Mouse (Mus musculus): ENCODE measurements at regions not wholly inside any gene's neighbourhood (a gene's known extent, or its start where the extent isn't known, plus 50 kb on each side); places are given as distances from the start of the nearest gene placed in this dataset.

- no peak for DNase-seq (ENCODE audit: low read depth, low spot score)
Observed at GRCm38 (mm10) chr11:18581997-18582780, 436.6 kb downstream of the Meis1 start.

DNA sequence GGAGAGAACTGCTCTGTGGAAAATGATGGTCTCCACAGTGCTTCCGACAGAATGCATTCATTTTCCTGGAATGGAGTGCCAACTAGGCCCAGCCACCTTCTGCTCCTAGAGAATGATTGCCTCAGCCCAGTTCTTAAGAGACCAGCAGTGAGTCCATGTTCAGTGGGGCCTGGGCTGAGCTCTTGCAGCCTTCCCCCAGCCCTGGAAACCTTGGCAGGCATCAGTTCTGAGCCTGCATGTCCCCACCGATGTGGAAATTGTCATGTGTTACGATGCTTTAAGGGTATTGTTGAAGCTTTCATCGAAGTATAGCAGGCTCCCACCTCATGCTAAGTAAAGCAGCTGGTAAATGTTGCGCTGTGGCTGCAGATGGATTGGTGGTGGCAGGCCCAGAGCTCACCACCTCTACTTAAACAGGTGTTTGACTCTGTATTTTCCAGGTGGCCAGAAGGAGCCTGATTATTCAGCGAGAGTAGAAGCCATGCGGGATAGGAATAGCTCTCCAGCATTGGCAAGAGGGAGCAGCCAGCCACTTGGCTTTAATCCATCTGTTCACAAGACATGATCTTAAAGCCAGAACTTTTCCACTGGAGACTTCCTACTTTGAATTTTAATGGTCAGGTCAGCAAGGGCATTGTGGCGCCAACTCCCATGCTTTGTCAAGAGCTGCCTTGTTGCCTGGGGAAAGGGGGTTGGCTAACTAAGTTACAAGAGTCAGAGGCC is 437.5 kb downstream of the Meis1 start:
- DNase-seq (ENCODE audit: low read depth, low spot score) = no peak

DNA sequence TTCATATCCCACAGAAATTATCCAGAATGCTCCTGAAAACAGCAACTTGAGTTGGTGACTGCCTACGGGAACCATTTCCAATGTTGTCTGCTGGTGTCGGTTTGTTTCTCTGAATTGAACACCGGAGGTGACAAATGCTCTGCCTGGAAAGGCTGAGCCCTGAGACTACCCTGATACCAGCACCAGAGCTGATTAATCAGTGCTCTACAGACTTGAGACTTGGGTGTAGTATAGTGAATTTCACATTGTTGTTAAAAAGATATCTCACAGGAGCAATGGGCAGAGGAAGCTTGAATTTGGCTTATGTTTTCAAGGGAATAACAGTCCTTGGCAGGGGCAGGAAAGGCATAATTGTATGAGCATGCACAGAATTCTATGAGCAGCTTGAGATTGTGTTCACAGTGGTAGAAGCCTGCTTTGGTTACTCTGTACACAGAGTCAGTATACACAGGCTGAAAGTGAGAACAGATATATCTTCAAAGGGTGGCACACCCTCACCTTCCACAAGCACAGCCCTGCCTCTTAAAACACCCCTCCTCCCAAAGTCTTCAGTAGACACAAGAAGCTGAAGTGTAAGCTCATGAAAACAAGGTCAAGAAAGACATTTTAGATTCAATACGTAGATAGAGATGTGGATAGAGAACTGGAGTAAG is 447.1 kb downstream of the Meis1 start:
- DNase-seq (ENCODE audit: low read depth, low spot score) = no peak

- DNase-seq (ENCODE audit: low read depth, low spot score) = no peak
Observed at GRCm38 (mm10) chr11:18563011-18563410, 455.8 kb downstream of the Meis1 start.

DNA sequence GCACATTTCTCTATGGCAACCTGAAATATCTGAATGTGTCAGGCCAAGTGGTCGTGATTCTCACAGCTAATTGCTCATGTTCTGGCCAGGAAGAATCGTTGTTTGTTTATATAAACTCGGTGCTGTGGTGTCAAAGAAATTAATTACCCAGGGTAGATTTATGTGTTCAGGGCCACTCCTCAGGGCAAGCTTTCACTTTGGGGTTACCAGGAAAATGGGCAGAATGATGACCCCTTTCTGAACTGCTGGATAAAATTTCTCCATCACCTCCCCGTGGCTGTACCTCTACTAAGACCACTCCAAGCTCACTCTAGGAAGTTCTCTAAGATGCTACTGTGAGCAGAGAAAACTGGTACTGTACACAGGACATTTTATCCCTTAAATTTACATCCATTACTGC is 460.1 kb downstream of the Meis1 start:
- no peak for DNase-seq (ENCODE audit: low read depth, low spot score)

DNA sequence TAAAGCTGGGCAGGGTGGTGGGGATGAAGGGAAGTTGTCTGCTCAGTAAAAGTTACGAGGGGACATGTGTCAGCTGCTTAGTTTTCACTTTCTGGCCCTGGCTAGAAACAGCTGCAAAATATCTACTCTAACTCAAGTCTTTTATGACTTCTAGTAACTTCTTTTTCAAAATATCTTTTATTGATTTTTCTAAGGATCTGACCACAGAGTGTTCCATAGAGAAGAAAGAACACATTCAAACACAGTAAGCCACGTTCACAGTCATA is 483.3 kb downstream of the Meis1 start:
- no peak for DNase-seq (ENCODE audit: low read depth, low spot score)

- peak; percentile 1 for DNase-seq (ENCODE audit: low read depth, low spot score)
Observed at GRCm38 (mm10) chr11:18534807-18535591, 483.8 kb downstream of the Meis1 start.

GRCm38 (mm10) chr11:18531264-18532110 is 487.3 kb downstream of the Meis1 start:
- DNase-seq (ENCODE audit: low read depth, low spot score) = peak; percentile 23

- DNase-seq (ENCODE audit: low read depth, low spot score) = no peak
Observed at GRCm38 (mm10) chr11:18528568-18528967, 490.2 kb downstream of the Meis1 start.

DNA sequence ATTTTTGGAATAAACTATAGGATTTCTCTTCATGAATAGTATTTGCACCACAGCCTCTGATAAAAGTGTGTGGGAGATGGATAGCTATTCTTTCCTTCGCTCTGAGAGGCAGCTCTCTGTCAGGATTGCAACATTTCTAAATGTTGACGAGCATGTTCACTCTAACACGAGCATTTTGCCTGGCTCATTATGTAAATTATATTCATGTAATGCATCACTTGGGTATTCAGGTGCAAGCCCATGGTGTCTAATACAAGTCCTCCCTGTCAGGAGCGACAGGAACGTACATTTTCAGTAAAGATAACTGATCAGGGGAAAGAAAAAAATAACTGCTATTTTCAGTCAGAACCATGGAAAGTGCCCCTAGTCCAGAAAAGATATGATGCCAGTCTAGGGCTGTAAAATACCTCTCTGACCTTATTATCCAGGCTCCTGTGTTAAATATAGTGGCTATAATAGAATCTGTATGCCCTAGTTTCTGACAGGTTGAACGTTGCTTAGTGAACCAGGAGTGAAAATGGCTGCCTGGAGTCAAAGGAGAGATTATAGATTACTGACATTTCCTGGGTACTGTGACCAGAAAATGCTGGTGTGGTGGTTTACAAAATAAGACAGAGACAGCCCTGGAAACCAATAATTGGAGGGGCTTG is 523.6 kb downstream of the Meis1 start:
- DNase-seq (ENCODE audit: low read depth, low spot score) = no peak

GRCm38 (mm10) chr11:18493981-18494380 is 524.8 kb downstream of the Meis1 start:
- DNase-seq (ENCODE audit: low read depth, low spot score) = no peak

DNA sequence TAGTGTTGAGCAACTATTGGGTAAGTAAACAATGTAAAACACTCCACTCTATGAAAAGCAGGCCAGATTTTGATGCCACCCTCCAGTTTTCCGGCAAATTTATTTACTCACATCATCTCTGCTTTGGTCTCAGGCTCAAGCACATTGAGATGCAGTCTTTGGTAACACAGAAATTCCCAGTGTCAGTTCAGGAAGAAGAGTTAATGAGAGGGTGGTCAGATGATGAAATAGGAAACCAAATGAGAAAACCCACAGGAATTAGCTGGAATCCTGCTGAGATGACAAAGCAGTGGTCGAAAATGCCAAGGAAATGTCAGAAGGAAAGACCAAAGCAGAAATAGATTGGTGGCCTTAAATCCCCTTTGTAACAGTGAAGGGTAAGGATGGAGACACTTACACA is 525.7 kb downstream of the Meis1 start:
- no peak for DNase-seq (ENCODE audit: low read depth, low spot score)

DNA sequence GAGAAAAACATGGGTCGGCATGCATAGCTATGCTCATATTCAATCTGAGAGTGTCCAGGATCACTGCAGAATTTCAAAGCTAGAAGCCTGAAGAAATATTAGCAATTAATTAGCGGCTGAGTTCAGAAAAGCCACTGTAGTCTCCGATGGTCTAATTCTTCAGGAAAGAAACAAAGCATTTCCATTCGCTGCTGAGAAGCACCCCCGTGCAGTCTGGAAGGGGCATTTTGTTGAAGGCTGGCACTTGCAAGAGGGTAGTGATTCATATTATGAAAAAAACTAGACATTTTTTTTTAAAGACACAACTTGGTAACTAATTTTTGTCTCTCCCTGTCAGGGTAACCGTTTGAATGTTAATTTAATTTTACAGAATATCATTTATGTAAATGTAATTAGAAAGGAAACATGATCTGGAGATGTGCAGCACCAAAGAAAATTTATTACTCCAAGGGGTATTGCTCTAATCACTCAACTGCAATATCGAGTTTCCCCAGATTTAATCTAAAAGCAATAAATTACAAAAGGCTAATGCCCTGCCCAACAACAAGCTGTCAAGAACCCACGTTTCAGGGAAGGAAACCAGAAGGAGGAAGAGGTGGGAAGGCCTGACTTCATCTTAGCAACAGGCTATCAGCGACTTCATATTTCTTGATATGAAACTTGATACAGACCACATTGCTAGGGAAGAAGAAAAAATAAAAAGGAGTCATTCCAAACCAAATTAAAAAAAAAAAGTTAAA is 529.1 kb downstream of the Meis1 start:
- no peak for DNase-seq (ENCODE audit: low read depth, low spot score)

DNA sequence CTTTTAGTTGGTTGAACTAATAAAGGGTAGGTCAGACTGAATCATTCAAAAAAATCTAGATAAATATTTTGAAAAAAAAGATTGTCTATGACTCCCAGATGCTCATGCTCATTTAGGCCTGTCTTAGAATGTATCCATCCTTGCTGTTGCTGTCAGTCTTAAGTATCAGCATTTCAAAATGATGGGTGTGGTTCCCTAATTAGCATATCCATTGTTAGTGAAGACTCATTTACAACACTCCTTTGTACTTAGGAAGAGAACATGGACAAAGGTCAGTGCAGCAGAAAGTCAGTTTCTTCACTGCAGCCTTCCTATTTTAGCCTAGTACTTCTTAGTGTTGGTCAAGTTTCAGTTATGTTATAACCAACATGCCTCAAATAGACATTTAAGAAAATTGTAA is 525.2 kb upstream of the Etaa1 start:
- DNase-seq (ENCODE audit: low read depth, low spot score) = no peak

DNA sequence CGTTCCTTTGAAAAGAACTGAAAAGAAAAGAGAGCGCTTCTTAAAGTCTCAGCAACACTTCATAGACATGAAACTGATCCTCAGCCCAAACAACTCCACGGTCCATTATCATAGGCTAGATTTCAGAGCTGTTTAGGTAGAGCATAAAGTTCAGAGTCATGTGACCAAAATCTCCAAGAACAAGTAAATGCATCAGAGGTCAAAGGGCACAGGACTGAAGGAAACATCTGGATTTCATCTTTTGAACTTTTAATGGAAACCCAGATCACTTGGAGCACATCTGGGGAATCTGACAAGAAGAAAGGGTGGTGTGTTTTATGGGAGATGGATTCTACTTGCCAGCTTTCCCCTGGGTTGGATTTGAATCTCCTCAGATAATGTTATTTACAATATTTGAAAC is 497.6 kb upstream of the Etaa1 start:
- DNase-seq (ENCODE audit: low read depth, low spot score) = no peak

- no peak for DNase-seq (ENCODE audit: low read depth, low spot score)
Observed at GRCm38 (mm10) chr11:18448879-18449278, 495.2 kb upstream of the Etaa1 start.

DNA sequence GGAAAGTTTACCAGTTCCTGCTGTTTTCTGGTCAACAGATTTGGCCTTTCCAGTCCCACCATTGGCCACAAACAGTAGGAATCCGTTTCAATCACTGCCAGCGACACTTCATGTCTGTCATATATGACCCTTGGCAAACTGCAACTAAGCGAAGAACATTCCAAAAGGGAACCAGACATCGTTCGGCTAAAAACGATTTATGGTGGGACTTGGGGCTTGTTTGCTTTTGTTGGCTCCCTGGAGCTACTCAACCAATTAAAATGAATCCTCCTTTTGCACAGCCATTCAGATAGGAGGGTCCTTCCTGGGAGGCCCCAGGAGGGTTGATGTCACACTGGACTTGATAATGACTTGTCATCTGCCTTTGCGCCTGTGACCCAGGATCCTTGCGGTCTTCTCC is 490.9 kb upstream of the Etaa1 start:
- DNase-seq (ENCODE audit: low read depth, low spot score) = no peak

GRCm38 (mm10) chr11:18444101-18444500 is 490.4 kb upstream of the Etaa1 start:
- DNase-seq (ENCODE audit: low read depth, low spot score) = no peak

DNA sequence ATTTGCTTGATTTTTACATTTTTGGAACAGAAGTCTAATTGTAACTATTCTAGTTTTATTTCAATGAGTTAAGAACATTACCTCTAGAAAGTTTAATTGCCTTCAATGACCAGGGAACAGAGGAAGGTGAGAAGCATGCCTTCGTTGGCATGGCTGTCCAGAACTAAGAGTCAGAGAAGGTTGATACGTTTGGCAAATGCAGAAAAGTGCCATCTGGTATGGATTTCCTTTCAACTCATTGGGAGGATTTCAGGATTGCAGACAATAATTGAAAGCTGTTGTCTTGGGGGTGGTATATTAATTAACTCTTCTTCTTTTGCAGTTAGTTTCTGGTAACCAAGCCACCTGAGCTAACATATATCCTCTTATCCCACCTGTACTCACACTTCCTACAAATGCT is 489.5 kb upstream of the Etaa1 start:
- no peak for DNase-seq (ENCODE audit: low read depth, low spot score)

All from skeletal muscle tissue, adult 2 months (tissue).